19 mouse cellular contexts compared by ENCODE assay signal in genomic region chr7:136405391-136405790, GRCm38 (mm10).
DNase-seq lines count a peak whose midpoint lies in the region; ATAC-seq lines count a peak whose summit lies in the region.
"Had no signal": no experiment of that assay in that cellular context is flagged by ENCODE, and none has a peak within 500 bp of the region (broad histone marks: within the 10 kb centered on the region; RNA-seq: fewer than 3 reads in every experiment).

No protein-coding gene starts in this region.

- peaks cover 2% of the 10 kb centered on the region; the same call in 1 of the 2 replicates for H3K4me1 ChIP-seq in heart, embryonic 10.5 days
- H3K4me1 ChIP-seq in heart, embryonic 11.5 days (ENCODE audit: control insufficient read depth, insufficient read depth, low read length) = peaks cover 3% of the 10 kb centered on the region; the same call in 1 of the 2 replicates
- H3K4me1 ChIP-seq in limb, embryonic 10.5 days = peaks cover 47% of the 10 kb centered on the region
- H3K4me1 ChIP-seq: midbrain, embryonic 15.5 days had no signal

- H3K4me3 ChIP-seq in heart, embryonic 10.5 days = no peak overlapping the region
- no peak overlapping the region for H3K4me3 ChIP-seq in heart, embryonic 11.5 days (ENCODE audit: low read depth, low read length)
- no peak overlapping the region for H3K4me3 ChIP-seq in limb, embryonic 10.5 days
- H3K4me3 ChIP-seq: embryonic facial prominence, embryonic 12.5 days; heart, embryonic 15.5 days; hindbrain, embryonic 13.5 days; midbrain, embryonic 15.5 days; neural tube, embryonic 15.5 days had no signal

- ATAC-seq in heart, embryonic 11.5 days (replicated peaks; ENCODE audit: insufficient number of reproducible peaks, low FRiP score, low TSS enrichment) = no peak
- ATAC-seq: activated CD4-positive, CD25-positive, alpha-beta regulatory T cell, adult 4 months; forebrain, embryonic 16.5 days; midbrain, embryonic 15.5 days had no signal

- peak; percentile 14 for DNase-seq in adrenal gland, postnatal 14 days
- DNase-seq in adrenal gland, postnatal 4 days (ENCODE audit: low spot score in 2 of 2) = no peak
- DNase-seq in heart, embryonic 10.5 days (ENCODE audit: low spot score) = peak; percentile 11
- DNase-seq in fibroblast of lung, adult 2 months (ENCODE audit: low read depth) = peak; percentile 30
- no peak for DNase-seq in limb, embryonic 10.5 days (ENCODE audit: low spot score)
- DNase-seq in layer of hippocampus, adult 11-12 months (ENCODE audit: low spot score) = no peak
- DNase-seq: cerebellum, adult 9-11 months; liver; lung, adult 18-20 months; thymus, postnatal 36 days had no signal

- H3K27ac ChIP-seq in heart, embryonic 10.5 days = no peak overlapping the region
- no peak overlapping the region for H3K27ac ChIP-seq in heart, embryonic 11.5 days (ENCODE audit: low read depth, low read length)
- H3K27ac ChIP-seq in limb, embryonic 10.5 days = peak overlapping the region; percentile 78; the same call in 1 of the 2 replicates
- H3K27ac ChIP-seq: embryonic facial prominence, embryonic 12.5 days; hindbrain, embryonic 13.5 days; midbrain, embryonic 15.5 days; neural tube, embryonic 15.5 days had no signal

- WGBS in heart, embryonic 10.5 days = 86% methylated on average over 8 of the region's 8 CpGs
- WGBS in heart, embryonic 11.5 days (ENCODE audit: insufficient replicate concordance) = 81% methylated on average over 8 of the region's 8 CpGs
- 79% methylated on average over 8 of the region's 8 CpGs for WGBS in limb, embryonic 10.5 days

- H3K27me3 ChIP-seq in heart, embryonic 10.5 days (ENCODE audit: insufficient read depth, poor library complexity, severe bottlenecking) = 0 out of 2 replicates have a peak, but pooled peaks cover 15% of the 10 kb centered on the region
- H3K27me3 ChIP-seq in heart, embryonic 11.5 days (ENCODE audit: control insufficient read depth, insufficient read depth, low read length) = peaks cover 2% of the 10 kb centered on the region; the same call in 1 of the 2 replicates
- peaks cover 6% of the 10 kb centered on the region; the same call in 1 of the 2 replicates for H3K27me3 ChIP-seq in limb, embryonic 10.5 days (ENCODE audit: low read depth, poor library complexity, severe bottlenecking)
- H3K27me3 ChIP-seq: embryonic facial prominence, embryonic 12.5 days; heart, embryonic 15.5 days; hindbrain, embryonic 13.5 days; neural tube, embryonic 15.5 days had no signal

- H3K9ac ChIP-seq in heart, embryonic 11.5 days (ENCODE audit: low read depth, low read length) = no peak overlapping the region
- H3K9ac ChIP-seq: embryonic facial prominence, embryonic 12.5 days; heart, embryonic 15.5 days; hindbrain, embryonic 13.5 days; midbrain, embryonic 15.5 days; neural tube, embryonic 15.5 days had no signal

- no peak overlapping the region for H3K4me2 ChIP-seq in heart, embryonic 11.5 days
- H3K4me2 ChIP-seq: hindbrain, embryonic 13.5 days; midbrain, embryonic 15.5 days; neural tube, embryonic 15.5 days had no signal

- H3K9me3 ChIP-seq in heart, embryonic 10.5 days = no peaks in the 10 kb centered on the region
- H3K9me3 ChIP-seq in heart, embryonic 11.5 days (replicated peaks; ENCODE audit: control insufficient read depth, low read length) = no peaks in the 10 kb centered on the region
- H3K9me3 ChIP-seq in limb, embryonic 10.5 days (replicated peaks) = no peaks in the 10 kb centered on the region
- H3K9me3 ChIP-seq: embryonic facial prominence, embryonic 12.5 days; heart, embryonic 15.5 days; hindbrain, embryonic 13.5 days; midbrain, embryonic 15.5 days; neural tube, embryonic 15.5 days had no signal

- no peaks in the 10 kb centered on the region for H3K36me3 ChIP-seq in heart, embryonic 10.5 days
- H3K36me3 ChIP-seq in heart, embryonic 11.5 days (ENCODE audit: control insufficient read depth, insufficient read depth, low read length) = no peaks in the 10 kb centered on the region
- no peaks in the 10 kb centered on the region for H3K36me3 ChIP-seq in limb, embryonic 10.5 days
- H3K36me3 ChIP-seq: embryonic facial prominence, embryonic 12.5 days; G1E; heart, embryonic 15.5 days; hindbrain, embryonic 13.5 days; midbrain, embryonic 15.5 days; neural tube, embryonic 15.5 days had no signal

Comparison
In these comparisons a context has a peak if more than half of its experiments do, and no peak if none do; other contexts are left out.
1. DNase-seq: peak in adrenal gland, postnatal 14 days (single experiment), heart, embryonic 10.5 days (single experiment) and fibroblast of lung, adult 2 months (single experiment); none in adrenal gland, postnatal 4 days (0 of 2), limb, embryonic 10.5 days (single experiment) and layer of hippocampus, adult 11-12 months (single experiment).